Mouse (Mus musculus) neural tube, embryonic 15.5 days (tissue): ENCODE data around the gene Vwa1. TPM values are rescaled to one million over a fixed set of nuclear protein-coding genes. Genes with fewer than 3 reads are reported as not detected.

Experiments used
- ATAC-seq: fragments of 200-750 bp; cut with Nextera tagmentation; 2 replicates; pipeline ENCODE4 v1.8.0; 2017; ENCODE audit warnings: mild to moderate bottlenecking, moderate TSS enrichment, moderate library complexity; ENCODE audit not compliant: low FRiP score
- H3K27ac ChIP-seq: fragments of 300-500 bp; sonication (generic); replicated peaks from 2 replicates; pipeline ENCODE4 v1.5.1; 2015; ENCODE audit warnings: mild to moderate bottlenecking, inconsistent platforms
- H3K27me3 ChIP-seq: fragments of 300-500 bp; sonication (generic); replicated peaks from 2 replicates; pipeline ENCODE4 v1.6.1; 2015; ENCODE audit warnings: inconsistent platforms
- H3K36me3 ChIP-seq: fragments of 300-500 bp; sonication (generic); 2 replicates; pipeline ENCODE4 v1.6.1; 2015; ENCODE audit warnings: inconsistent platforms
- H3K4me1 ChIP-seq: fragments of 300-500 bp; sonication (generic); 2 replicates; pipeline ENCODE4 v1.6.1; 2015; ENCODE audit warnings: inconsistent platforms
- H3K4me2 ChIP-seq: fragments of 300-500 bp; sonication (generic); 2 replicates; pipeline ENCODE4 v1.6.1; 2015; ENCODE audit warnings: inconsistent platforms, mild to moderate bottlenecking, moderate library complexity
- H3K4me3 ChIP-seq: fragments of 300-500 bp; sonication (generic); replicated peaks from 2 replicates; pipeline ENCODE4 v1.5.1; 2015; ENCODE audit warnings: mild to moderate bottlenecking, inconsistent platforms
- H3K9ac ChIP-seq: fragments of 300-500 bp; sonication (generic); replicated peaks from 2 replicates; pipeline ENCODE4 v1.6.1; 2015; ENCODE audit warnings: mild to moderate bottlenecking, inconsistent platforms
- H3K9me3 ChIP-seq: fragments of 300-500 bp; sonication (generic); replicated peaks from 2 replicates; pipeline ENCODE4 v1.6.1; 2016; ENCODE audit warnings: inconsistent platforms
- WGBS: fragments of 180-500 bp; shearing (Covaris S2); methylation state at CpG from one replicate; pipeline ENCODE4 v1.1.7; 2015; ENCODE audit warnings: mixed read lengths; 5-methylcytosine and 5-hydroxymethylcytosine counted together
- polyA plus RNA-seq: library from polyadenylated mRNA; unstranded; fragments of >200 nt; fragmentation: Nextera tagmentation; extraction: Ambion mirVana; gene quantifications from 2 replicates; pipeline ENCODE4 v1.2.1, GENCODE M21; 2015

The Vwa1 gene
- polyA plus RNA-seq, 1 experiment from 2014 or later: 30.0 TPM

DNA sequence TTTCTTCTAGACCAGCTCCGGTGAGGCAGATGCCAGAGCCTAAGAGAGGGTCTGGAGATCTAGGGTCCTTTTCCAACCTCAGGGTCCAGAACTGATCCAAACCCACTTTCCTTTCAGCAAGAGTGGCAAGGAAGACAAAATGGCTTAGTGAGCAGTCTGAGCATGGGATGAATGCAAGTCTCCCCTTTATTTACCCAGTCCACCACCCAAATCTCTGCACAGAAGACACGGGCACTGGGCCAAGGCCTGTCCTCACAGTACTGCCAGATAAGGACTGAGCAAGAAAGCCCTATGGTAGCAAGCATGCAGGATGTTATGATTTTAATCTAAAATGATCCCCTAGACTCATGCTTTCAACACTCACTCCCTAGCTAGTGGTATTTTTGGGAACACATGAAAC lies 3.3 kb upstream of the Vwa1 start:
- Histone ChIP-seq H3K4me3 (no peak overlapping the region), H3K9me3 (no peaks in the 10 kb centered on the region), H3K27ac (no peak overlapping the region; the same call in 1 of the 2 replicates), H3K9ac (no peak overlapping the region), H3K27me3 (peaks cover 11% of the 10 kb centered on the region), H3K4me2 (no peak overlapping the region), H3K36me3 (no peaks in the 10 kb centered on the region), H3K4me1 (peaks cover 28% of the 10 kb centered on the region)
- WGBS: 76% methylated on average over 2 of the region's 2 CpGs
- ATAC-seq: no peak

DNA sequence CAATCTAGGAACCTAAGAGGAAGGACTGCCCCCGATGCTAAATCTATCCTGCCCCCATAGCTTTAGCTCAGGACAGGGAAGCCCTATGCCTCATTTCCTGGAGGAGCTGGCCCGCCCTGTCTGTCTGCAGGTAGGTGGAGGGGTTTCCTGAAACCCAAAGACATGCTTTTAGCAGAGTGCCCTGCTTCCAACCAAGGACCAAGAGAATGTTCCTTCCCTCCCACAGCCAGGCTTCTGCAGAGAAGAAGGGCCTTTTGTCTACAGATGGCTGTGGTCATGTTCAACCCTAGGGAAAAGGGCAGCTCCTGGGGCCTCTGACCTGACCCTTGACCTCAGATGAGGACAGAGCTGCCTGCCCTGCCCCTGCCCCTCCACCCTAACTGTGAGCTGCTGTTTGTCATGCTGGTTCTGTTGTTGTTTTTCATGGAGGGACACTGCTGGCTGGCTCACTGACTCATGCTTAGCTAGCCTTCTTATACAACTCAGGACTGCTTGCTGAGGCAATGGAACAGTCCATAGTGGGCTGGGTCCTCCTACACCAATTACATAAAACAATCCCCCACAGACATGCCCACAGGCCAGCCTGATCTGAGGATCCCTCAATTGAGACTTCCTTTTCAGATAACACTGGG lies 2.3 kb upstream of the Vwa1 start:
- peaks cover 21% of the 10 kb centered on the region for H3K27me3 ChIP-seq
- H3K4me2 ChIP-seq: no peak overlapping the region
- H3K4me1 ChIP-seq: peaks cover 26% of the 10 kb centered on the region
- 36% methylated on average over 2 of the region's 2 CpGs for whole genome bisulfite sequencing
- H3K36me3 ChIP-seq: no peaks in the 10 kb centered on the region
- H3K27ac ChIP-seq: peak overlapping the region; percentile 41; the same call in 1 of the 2 replicates
- no peak for ATAC-seq
- no peak overlapping the region for H3K4me3 ChIP-seq
- H3K9ac ChIP-seq: no peak overlapping the region
- H3K9me3 ChIP-seq: no peaks in the 10 kb centered on the region

GRCm38 (mm10) chr4:155775855-155776254 lies 1.4 kb upstream of the Vwa1 start:
- peak overlapping the region; percentile 81 for H3K27ac ChIP-seq
- peaks cover 24% of the 10 kb centered on the region for H3K4me1 ChIP-seq
- H3K9me3 ChIP-seq: no peaks in the 10 kb centered on the region
- H3K4me3 ChIP-seq: no peak overlapping the region
- H3K9ac ChIP-seq: no peak overlapping the region
- 76% methylated on average over 3 of the region's 3 CpGs for WGBS
- peaks cover 29% of the 10 kb centered on the region for H3K27me3 ChIP-seq
- ATAC-seq: no peak
- H3K36me3 ChIP-seq: no peaks in the 10 kb centered on the region
- H3K4me2 ChIP-seq: no peak overlapping the region

GRCm38 (mm10) chr4:155774971-155775740 lies 658 bp upstream of the Vwa1 start:
- Histone ChIP-seq H3K4me3 (peak overlapping the region; percentile 47), H3K27me3 (peaks cover 29% of the 10 kb centered on the region), H3K4me1 (peaks cover 29% of the 10 kb centered on the region), H3K9ac (peak overlapping the region; percentile 51), H3K27ac (peak overlapping the region; percentile 81), H3K4me2 (peak overlapping the region; percentile 84), H3K9me3 (no peaks in the 10 kb centered on the region), H3K36me3 (no peaks in the 10 kb centered on the region)
- ATAC-seq: peak; percentile 9; the same call in 1 of the 2 replicates
- 44% methylated on average over 9 of the region's 9 CpGs for WGBS

GRCm38 (mm10) chr4:155773335-155774078 lies 991 bp downstream of the Vwa1 start:
- no peak overlapping the region for H3K27ac ChIP-seq
- ATAC-seq: no peak
- H3K27me3 ChIP-seq: peaks cover 29% of the 10 kb centered on the region
- H3K36me3 ChIP-seq: no peaks in the 10 kb centered on the region
- WGBS: 43% methylated on average over 5 of the region's 5 CpGs
- H3K9me3 ChIP-seq: no peaks in the 10 kb centered on the region
- H3K4me2 ChIP-seq: peak overlapping the region; percentile 84
- H3K4me1 ChIP-seq: peaks cover 38% of the 10 kb centered on the region
- H3K9ac ChIP-seq: peak overlapping the region; percentile 51; the same call in 1 of the 2 replicates
- peak overlapping the region; percentile 47 for H3K4me3 ChIP-seq

- Histone ChIP-seq H3K4me3 (peak overlapping the region; percentile 47; the same call in 1 of the 2 replicates), H3K4me2 (peak overlapping the region; percentile 84), H3K27ac (no peak overlapping the region), H3K9ac (no peak overlapping the region), H3K4me1 (peaks cover 38% of the 10 kb centered on the region), H3K27me3 (peaks cover 29% of the 10 kb centered on the region), H3K9me3 (no peaks in the 10 kb centered on the region), H3K36me3 (no peaks in the 10 kb centered on the region)
- ATAC-seq: no peak
- 90% methylated on average over 13 of the region's 13 CpGs for WGBS
Observed at GRCm38 (mm10) chr4:155772786-155773185, 1.7 kb downstream of the Vwa1 start.

DNA sequence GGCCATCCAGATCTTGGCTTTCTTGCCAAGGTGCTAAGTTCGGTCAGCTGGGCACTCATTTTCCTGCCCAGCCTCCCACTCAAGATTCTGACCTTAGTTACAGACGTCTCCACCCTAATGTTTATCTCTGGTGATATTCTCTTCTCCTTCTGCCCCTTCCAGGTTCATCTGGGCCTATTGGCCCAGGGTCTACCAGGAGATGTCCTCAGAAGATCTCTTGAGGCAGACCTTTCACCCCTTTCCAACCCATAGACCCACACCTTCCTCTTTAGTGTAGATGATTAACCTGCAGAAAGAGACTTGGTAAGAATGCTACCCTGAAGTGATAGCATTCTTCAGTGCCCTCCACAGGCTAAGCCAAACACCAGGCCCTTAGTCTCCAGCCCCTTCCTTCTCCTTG lies 2.8 kb downstream of the Vwa1 start:
- Histone ChIP-seq H3K9ac (no peak overlapping the region), H3K4me2 (peak overlapping the region; percentile 84; the same call in 1 of the 2 replicates), H3K27me3 (peaks cover 26% of the 10 kb centered on the region), H3K4me1 (peaks cover 38% of the 10 kb centered on the region), H3K9me3 (no peaks in the 10 kb centered on the region), H3K27ac (no peak overlapping the region), H3K36me3 (no peaks in the 10 kb centered on the region), H3K4me3 (no peak overlapping the region)
- WGBS: 88% methylated on average over 2 of the region's 2 CpGs
- ATAC-seq: no peak

DNA sequence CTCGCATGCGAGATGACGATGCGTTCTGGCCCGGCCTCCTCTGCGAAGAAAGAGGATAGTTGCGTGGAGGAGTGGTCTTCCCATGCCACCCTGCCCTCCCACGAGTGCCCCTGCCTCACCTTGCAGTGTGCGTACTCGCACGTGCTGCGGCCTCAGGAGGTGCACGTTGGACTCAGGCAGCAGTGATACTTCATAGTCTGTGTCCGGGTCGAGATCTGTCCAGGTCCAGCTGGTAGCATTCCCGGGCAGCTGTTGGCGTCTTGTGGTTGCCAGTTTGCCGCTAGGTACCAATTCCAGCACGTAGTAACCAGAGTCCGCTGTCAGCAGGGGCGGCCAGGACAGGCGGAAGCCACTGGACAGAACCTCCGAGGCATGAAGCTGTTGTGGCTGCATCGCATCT lies 3.9 kb downstream of the Vwa1 start:
- 45% methylated on average over 24 of the region's 24 CpGs for WGBS
- H3K9me3 ChIP-seq: no peaks in the 10 kb centered on the region
- H3K4me3 ChIP-seq: peak overlapping the region; percentile 48
- H3K9ac ChIP-seq: peak overlapping the region; percentile 64; the same call in 1 of the 2 replicates
- peaks cover 33% of the 10 kb centered on the region for H3K4me1 ChIP-seq
- peaks cover 26% of the 10 kb centered on the region for H3K27me3 ChIP-seq
- H3K4me2 ChIP-seq: peak overlapping the region; percentile 82
- 0 out of 2 replicates have a peak, but pooled peaks have one; percentile 6 for ATAC-seq
- H3K36me3 ChIP-seq: no peaks in the 10 kb centered on the region
- no peak overlapping the region; the same call in 1 of the 2 replicates for H3K27ac ChIP-seq

GRCm38 (mm10) chr4:155769880-155770512 lies 4.5 kb downstream of the Vwa1 start:
- Histone ChIP-seq H3K4me1 (peaks cover 26% of the 10 kb centered on the region), H3K36me3 (no peaks in the 10 kb centered on the region), H3K9ac (peak overlapping the region; percentile 64), H3K27me3 (peaks cover 26% of the 10 kb centered on the region), H3K4me3 (peak overlapping the region; percentile 48), H3K4me2 (peak overlapping the region; percentile 82), H3K27ac (peak overlapping the region; percentile 79), H3K9me3 (no peaks in the 10 kb centered on the region)
- WGBS: under 1% methylated on average over 39 of the region's 39 CpGs
- peak; percentile 76 for ATAC-seq

GRCm38 (mm10) chr4:155769496-155769879 lies 5.0 kb downstream of the Vwa1 start:
- peak overlapping the region; percentile 48 for H3K4me3 ChIP-seq
- peaks cover 22% of the 10 kb centered on the region for H3K4me1 ChIP-seq
- peak overlapping the region; percentile 82 for H3K4me2 ChIP-seq
- H3K27me3 ChIP-seq: peaks cover 26% of the 10 kb centered on the region
- 63% methylated on average over 5 of the region's 5 CpGs for WGBS
- H3K9me3 ChIP-seq: no peaks in the 10 kb centered on the region
- no peaks in the 10 kb centered on the region; the same call in 1 of the 2 replicates for H3K36me3 ChIP-seq
- ATAC-seq: no peak
- peak overlapping the region; percentile 64 for H3K9ac ChIP-seq
- H3K27ac ChIP-seq: peak overlapping the region; percentile 79; the same call in 1 of the 2 replicates

DNA sequence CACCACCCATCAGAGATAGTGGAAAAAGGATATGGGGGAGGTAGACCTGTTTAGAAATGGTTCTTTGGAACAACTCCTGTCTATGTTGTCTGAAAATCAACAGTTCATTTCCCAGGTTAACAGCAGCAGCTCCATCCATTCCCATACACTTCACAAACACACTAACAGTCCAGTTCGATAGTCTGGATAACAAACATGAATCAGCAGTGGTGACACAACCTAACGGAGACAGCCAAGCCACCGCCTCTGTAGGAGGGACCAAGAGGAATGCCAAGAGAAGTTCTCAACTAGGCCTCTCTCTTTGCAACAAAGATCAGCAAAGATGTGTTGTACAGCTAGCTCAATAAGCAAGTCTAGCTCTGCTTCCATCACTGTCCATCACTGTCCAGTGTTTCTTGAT lies 12.1 kb downstream of the Vwa1 start:
- H3K27me3 ChIP-seq: no peaks in the 10 kb centered on the region
- no peak overlapping the region for H3K4me2 ChIP-seq
- H3K9ac ChIP-seq: no peak overlapping the region
- H3K27ac ChIP-seq: no peak overlapping the region
- H3K4me1 ChIP-seq: peaks cover 31% of the 10 kb centered on the region
- ATAC-seq: no peak
- H3K4me3 ChIP-seq: no peak overlapping the region
- H3K36me3 ChIP-seq: no peaks in the 10 kb centered on the region; the same call in 1 of the 2 replicates
- 85% methylated on average over 3 of the region's 3 CpGs for WGBS
- H3K9me3 ChIP-seq: no peaks in the 10 kb centered on the region
